Mouse (Mus musculus) thymus, postnatal 36 days (tissue): ENCODE measurements around the gene Aff3.

Experiments
- DNase-seq, 2 experiments: peaks; one replicate each; pipeline ENCODE4 v3.0.0; 2022; ENCODE audit warnings: mixed read lengths in 2 of 2

The Aff3 gene

GRCm38 (mm10) chr1:38487884-38488283 lies 176.9 kb downstream of the Aff3 start:
- no peak for DNase-seq

GRCm38 (mm10) chr1:38483191-38483590 lies 181.6 kb downstream of the Aff3 start:
- no peak for DNase-seq

- DNase-seq = no peak
Observed at GRCm38 (mm10) chr1:38478246-38478743, 186.5 kb downstream of the Aff3 start.

GRCm38 (mm10) chr1:38470817-38471216 lies 193.9 kb downstream of the Aff3 start:
- DNase-seq = no peak

GRCm38 (mm10) chr1:38470166-38470565 lies 194.6 kb downstream of the Aff3 start:
- no peak for DNase-seq

- no peak for DNase-seq
Observed at GRCm38 (mm10) chr1:38467305-38468083, 197.3 kb downstream of the Aff3 start.

- DNase-seq = no peak
Observed at GRCm38 (mm10) chr1:38456719-38457269, 208.0 kb downstream of the Aff3 start.

- no peak for DNase-seq
Observed at GRCm38 (mm10) chr1:38454921-38455320, 209.8 kb downstream of the Aff3 start.

GRCm38 (mm10) chr1:38451367-38451766 lies 213.4 kb downstream of the Aff3 start:
- no peak for DNase-seq

- no peak for DNase-seq
Observed at GRCm38 (mm10) chr1:38450677-38451076, 214.1 kb downstream of the Aff3 start.

GRCm38 (mm10) chr1:38449816-38450478 lies 214.8 kb downstream of the Aff3 start:
- no peak for DNase-seq

- DNase-seq = no peak
Observed at GRCm38 (mm10) chr1:38448854-38449253, 215.9 kb downstream of the Aff3 start.

- no peak for DNase-seq
Observed at GRCm38 (mm10) chr1:38447581-38447980, 217.2 kb downstream of the Aff3 start.

GRCm38 (mm10) chr1:38446152-38446820 lies 218.5 kb downstream of the Aff3 start:
- no peak for DNase-seq

- DNase-seq = no peak
Observed at GRCm38 (mm10) chr1:38442887-38443286, 221.9 kb downstream of the Aff3 start.

GRCm38 (mm10) chr1:38442479-38442878 lies 222.3 kb downstream of the Aff3 start:
- no peak for DNase-seq

GRCm38 (mm10) chr1:38441800-38442199 lies 223.0 kb downstream of the Aff3 start:
- DNase-seq = no peak

- no peak for DNase-seq
Observed at GRCm38 (mm10) chr1:38440471-38440815, 224.3 kb downstream of the Aff3 start.

GRCm38 (mm10) chr1:38439751-38440470 lies 224.8 kb downstream of the Aff3 start:
- DNase-seq = no peak

GRCm38 (mm10) chr1:38438447-38438846 lies 226.3 kb downstream of the Aff3 start:
- DNase-seq = no peak

- no peak for DNase-seq
Observed at GRCm38 (mm10) chr1:38437671-38438070, 227.1 kb downstream of the Aff3 start.

- no peak for DNase-seq
Observed at GRCm38 (mm10) chr1:38436471-38437340, 228.0 kb downstream of the Aff3 start.
